Mouse (Mus musculus): ENCODE measurements around the gene Cdh22.
A peak's percentile ranks its signal among the peaks of the same experiment; 100 is the strongest.

Gene Cdh22

DNA sequence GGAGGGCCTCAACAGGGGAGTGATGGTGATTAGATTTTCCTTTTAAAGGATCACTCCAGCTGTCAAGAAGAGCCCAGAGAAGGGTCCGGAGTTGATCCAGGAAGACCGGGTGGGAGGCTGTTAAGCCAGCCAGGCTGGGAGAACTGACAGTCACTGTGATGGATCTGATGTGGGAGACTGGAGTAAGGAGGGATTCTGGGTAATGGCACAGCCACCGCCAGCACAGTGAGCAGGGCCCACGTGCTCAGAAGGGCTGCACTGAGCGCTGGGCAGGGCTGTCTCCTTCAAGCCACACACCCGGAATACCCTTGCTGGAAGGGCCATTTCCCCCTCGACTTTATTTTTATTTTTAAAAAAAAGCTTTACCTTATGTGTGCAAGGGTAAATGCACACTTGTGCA, 29.7 kb downstream of the Cdh22 start:
- DNase-seq = no peak

GRCm38 (mm10) chr2:165201761-165202751, 32.6 kb downstream of the Cdh22 start:
- DNase-seq = no peak

DNA sequence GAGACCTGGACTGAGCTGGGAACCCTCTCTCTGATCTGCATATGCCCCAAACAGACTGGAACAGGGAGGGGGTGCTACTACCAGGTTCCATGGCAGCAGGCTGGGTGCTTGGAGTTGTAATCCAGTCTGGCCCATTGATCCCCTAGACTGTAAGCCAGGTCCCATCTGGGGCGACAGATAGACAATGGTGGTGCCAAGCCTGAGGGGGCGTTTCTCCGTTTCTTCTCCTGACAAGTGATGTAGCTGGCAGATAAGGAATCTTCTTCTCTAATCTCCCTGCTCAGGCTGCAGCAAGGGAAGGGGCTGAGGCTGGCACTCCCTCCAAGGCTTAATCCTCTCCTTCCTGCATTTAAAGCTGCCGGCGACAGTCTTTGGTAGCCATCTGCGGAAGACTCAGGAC, 37.1 kb downstream of the Cdh22 start:
- DNase-seq = no peak

DNA sequence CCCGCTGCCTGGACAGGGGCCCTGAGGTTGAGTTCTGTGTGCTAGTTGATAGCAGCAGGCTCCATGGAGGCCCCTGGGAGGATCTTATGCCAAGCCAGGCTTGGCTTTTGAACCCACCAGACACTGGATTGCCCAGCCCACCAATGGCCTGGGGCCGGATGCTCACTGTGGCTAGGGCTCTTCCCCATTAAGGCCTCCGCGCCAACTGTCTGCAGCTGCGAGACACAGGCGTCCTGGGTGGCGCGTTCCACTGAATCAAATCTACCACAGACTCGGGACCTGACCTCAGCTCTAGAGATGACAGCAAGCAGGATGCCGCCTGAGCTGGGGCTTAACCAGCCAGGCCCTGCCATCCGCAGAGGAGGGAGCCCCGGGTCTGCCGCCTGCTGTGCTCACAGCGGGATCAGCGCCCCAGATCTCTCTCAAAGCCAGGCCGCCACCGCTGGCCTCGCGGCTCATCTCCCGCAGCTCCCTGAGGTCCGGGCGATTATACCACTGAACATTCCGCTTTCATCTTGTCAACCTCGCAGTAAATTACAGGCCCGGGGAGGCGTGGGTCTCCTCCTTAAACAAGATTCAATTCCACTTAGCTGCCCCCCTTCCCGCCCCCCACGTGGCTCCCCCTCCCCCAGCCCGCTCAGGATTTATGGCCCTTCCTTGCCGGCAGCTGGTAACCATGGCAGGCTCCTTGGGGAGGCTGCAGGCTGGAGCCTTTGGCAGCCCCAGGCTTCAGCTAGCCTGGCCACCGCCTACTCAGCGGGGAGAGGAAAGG, 39.1 kb downstream of the Cdh22 start:
- no peak for DNase-seq

GRCm38 (mm10) chr2:165191483-165191882, 43.2 kb downstream of the Cdh22 start:
- DNase-seq = no peak

GRCm38 (mm10) chr2:165189546-165189945, 45.1 kb downstream of the Cdh22 start:
- DNase-seq = peak; percentile 42

DNA sequence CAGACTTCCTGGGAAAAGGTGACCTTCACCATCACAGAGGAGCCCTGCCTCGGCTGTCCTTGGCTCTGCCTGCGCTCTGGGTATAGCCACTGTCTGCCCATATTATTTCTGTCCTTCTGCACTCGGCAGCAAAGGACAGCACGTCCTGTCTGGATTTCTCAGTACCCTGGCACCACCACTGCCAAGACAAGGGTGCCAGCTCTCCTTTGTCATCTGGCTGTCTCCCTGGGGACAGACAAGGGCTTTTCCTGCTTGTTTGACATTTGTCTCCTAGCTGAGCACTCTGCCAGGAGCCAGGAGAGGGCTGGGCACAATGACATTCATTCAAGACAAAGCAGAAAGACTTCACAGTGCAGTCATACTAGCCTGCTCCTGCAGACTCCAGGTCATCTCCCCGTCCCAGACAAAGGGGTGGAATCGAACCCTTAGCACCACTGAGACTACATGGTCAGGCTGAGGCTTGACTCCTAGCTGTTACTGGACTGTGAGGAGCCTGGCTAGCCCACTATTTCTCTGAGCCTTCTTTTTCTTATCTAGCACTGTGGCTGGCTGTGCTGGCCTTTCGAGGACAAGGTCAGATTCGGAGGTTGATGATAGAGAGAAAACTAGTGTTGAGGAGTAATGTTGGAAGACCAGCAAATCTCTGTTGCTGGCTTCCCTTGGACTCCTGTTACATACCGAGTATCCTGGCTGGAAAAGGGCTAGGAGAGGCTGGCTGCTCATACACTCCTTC, 46.8 kb downstream of the Cdh22 start:
- DNase-seq = no peak

DNA sequence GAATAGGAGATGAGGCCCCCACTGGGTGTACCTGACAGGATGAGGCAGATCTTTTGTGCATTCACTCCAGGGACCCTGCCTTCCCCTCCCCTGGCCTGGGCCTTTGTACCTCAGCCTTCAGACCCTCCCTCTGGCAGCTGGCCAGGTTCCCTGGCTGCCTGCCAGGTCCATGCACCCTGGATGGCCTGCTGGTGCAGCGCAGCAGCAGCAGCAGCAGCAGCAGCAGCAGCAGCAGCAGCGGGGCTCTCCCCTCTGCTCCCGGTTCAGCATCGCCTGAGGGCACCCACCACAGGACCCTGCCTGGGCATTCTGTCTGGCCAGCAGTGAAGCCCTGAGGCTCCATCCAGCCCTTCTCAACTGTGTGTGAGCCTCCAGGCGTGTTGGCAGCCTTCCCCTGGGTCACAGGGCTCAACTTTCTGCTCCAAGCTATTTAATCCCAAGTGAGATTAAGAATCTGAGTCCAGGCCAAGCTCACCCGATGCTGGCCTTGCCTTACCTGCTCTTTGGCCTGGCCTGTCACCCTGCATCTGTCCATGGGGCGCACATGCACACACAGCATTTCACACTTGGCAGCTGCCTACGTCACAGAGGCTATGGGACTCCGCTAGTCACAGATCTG, 50.5 kb downstream of the Cdh22 start:
- DNase-seq = no peak

DNA sequence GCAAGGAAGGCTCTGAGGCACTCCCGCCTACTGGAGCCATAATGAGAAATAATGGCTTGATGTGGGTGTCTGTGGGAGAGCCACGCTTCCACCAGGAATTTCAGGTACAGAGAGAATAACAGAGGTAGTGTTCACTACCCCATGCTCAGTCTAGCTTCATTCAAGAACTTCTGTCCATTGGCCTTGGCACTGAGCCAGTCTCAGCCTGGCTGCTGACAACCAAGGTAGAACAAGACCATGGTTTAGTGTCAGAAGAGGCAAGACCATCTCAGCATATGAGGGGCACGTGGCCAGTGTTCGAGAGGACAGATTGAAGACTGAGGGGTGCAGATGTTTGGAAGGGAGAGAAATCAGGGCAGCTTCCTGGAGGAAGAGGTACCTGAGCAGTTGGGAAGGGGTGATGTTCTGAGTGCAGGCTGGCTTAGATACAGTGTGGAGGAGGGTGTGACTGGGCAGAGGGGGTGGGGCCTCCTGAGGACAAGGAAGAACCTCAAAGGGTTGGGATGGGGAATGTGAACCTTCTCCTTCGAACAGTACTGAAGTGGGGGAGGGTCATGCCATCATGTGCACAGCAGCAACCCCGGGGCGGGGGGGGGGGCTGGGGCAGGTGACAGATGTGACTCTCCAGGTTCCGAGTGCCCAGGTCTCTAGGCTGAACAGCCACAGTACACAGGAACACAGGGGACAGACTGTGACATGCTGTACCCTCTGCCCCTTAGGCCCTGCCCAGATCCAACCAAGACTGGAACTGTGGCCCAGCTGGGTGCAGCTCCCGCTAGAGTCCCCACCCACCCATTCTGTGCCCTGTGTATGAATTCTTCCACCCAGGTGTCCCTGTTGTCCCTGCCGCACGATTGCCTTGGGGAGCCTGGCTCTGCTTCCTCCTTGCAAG, 52.3 kb downstream of the Cdh22 start:
- DNase-seq = no peak

DNA sequence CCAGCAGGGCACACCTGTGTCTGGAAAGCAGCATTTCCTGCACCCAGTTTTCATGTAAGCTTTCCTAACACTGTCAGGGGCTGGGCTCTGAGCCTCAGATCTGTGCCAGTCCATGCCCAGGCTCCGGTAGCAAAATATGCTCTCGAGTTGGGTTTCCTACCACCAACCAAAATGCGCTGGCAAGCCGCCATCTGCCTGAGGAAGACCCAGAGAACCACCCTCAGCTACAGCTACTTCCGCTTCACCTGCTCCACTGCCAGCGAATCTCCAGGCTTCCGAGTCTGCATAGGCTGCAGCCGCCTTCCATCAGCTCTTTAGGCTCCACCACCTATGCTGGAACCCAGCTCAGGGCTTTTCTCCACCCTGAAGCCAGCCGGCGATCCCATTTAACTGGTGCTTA, 55.4 kb downstream of the Cdh22 start:
- DNase-seq = no peak

DNA sequence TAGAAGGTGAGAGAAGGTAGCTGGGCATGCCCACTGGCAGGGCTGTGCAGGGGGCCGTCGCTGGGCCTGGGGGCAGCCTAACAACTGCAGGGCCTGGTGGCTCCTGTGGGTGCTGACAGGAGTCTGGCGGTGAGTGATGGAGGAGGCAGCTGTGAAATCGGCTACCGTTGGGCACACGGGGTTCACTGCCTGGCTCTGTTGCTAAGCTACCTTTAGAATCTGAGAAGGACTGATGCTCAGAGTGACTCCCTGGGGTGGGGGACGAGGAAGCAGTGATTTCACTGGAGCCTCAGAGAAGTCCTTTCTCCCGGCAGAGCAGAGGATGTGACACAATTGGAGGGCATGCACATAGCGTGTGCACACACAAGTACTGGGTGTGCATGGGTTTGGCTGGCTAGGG, 57.7 kb downstream of the Cdh22 start:
- no peak for DNase-seq

DNA sequence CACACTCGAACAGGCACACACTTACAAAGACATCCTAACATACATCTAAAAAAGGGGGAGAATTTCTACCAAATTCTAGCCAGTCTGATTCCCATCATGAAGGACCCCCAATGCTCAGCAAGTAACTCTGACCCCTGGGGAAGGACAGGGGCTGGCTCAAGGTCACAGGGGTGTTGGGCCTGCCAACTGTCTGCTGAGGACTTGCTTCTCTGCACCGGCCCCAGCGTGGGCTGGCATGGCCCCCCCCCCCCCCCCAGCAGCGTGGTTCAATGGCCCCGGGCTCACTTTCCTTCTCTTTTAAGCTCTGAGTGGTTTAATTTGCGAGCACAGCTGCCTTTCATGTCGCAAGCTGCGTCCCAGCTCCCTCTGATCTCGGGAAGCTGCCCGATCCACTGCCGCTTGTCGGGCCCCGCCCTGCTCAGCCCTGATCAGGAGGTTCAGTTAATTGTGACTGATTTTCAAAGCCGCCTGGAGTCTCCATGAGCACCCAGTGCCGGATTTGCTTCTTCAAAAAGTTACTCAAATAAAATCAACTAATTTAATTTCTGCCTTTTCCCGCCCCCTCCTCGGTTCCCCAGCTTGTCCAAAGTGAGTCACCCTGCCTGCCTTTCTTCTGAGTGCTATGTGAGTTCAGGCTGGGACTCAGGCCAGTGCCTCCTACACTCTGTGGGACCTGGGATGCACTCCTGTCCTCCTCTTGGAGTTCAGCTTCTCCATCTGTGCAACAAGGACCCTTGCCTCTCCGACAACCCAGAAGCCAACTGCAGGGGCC, 67.8 kb downstream of the Cdh22 start:
- DNase-seq = peak; percentile 1

- no peak for DNase-seq
Observed at GRCm38 (mm10) chr2:165162221-165162620, 72.4 kb downstream of the Cdh22 start.

GRCm38 (mm10) chr2:165160466-165160865, 74.2 kb downstream of the Cdh22 start:
- DNase-seq = peak; percentile 40

DNA sequence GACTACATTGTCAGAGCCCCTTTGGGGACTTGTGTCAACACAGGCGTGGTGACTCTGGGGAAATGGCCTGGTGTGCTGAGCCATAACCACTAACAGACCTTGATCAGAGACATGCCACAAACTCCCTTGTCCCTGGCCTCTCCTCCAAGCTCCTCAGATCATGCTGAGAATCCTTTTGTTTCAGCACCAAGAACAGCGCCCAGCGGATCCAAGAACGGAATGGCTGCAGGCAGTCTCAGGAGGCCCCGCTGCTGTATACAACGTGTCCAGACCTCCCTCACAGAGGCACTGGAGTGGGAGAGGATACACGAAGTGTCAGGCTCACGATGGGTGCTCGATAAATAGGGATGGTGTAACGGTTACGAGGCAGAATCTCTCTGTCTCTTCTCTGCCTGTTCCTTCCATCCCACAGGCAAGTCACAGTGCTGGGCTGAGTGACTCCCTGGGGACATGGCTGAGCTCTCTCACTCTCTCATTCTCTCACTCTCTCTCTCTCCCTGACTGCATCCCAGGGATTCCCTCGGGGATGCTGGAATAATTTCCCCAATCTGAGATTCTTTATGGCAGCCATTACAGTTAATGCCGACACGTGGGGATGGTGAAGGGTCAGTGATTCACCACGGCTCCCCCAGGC, 75.5 kb downstream of the Cdh22 start:
- peak; percentile 48 for DNase-seq

DNA sequence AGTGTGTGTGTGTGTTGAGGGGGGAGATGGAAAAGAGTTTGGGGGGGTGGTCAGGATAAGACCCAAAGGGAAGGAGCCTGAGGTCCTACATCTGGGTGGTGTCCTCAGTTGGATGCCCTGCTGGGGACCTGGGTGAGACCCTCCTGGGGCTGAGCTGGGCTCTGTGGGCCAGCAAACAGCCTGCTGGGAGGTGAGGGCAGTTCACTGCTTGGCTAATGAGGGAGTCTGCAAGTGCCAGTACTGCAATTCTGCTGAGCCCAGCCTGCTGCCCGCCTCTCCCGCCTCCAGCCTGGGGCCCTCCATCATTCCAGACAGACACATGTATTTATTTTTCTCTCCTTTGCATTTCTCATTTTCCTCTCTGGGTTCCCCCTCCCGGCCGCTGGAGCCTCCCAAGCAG, 76.3 kb downstream of the Cdh22 start:
- no peak for DNase-seq

- no peak for DNase-seq
Observed at GRCm38 (mm10) chr2:165157900-165158299, 76.8 kb downstream of the Cdh22 start.

DNA sequence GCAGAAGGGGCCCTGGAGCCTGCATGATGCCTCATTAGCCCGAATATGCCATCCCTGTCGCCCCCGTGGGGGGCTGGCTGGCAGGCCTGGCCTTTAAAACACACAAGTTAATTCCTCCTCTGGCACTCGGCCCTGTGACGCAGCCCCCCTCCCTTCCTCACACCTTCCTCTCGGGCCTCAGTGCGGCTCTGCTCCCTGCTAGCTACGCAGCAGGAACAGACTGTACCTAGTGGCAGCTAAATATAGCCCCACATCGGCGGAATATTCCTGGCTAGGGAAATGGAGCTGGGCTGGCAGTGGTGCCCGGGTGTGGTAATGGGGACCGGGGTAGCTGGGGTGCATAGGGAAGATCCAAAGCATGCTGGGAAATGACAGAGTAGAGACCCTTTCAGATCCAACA, 81.6 kb downstream of the Cdh22 start:
- DNase-seq = no peak

DNA sequence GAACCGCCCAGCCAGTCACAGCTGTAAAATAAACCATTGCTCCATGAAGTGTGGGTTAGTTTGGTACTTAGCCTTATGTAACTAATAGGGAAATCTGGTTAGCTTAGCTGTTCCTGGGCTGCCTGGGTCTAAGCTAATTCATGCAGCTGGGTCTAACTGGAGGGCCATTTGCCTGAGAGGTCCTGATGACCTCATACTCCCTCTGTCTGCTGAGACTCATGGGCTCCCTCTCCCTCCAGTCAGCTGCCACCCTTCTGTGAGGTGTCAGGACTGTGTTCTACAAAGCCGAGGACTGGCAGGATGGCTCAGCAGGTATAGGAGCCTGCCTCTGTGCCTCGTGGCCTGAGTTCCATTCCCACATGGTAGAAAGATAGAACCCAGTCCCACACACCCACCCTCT, 84.9 kb downstream of the Cdh22 start:
- DNase-seq = no peak

GRCm38 (mm10) chr2:165145821-165146220, 88.8 kb downstream of the Cdh22 start:
- no peak for DNase-seq
